Mouse (Mus musculus) erythroid progenitor cell, adult 5-6 weeks (primary cell): ENCODE data around the gene Qdpr. TPM values are rescaled to one million over a fixed set of nuclear protein-coding genes. Genes with fewer than 3 reads are reported as not detected.

Experiments
- ATAC-seq: replicated peaks from 2 replicates; pipeline ENCODE4 v1.8.0; 2016; ENCODE audit warnings: moderate number of reproducible peaks, mild to moderate bottlenecking, moderate TSS enrichment, inconsistent platforms; ENCODE audit not compliant: poor library complexity, low FRiP score, severe bottlenecking
- total RNA-seq, 2 experiments: library from RNA; stranded (forward) in 1 of 2; stranded (reverse) in 1 of 2; fragments of 150-400 nt in 1 of 2; fragments of 186-747, 209-891 nt in 1 of 2; gene quantifications; 2 replicates each; pipeline versions ENCODE4 v1.2.3 to v1.2.4; 2015 to 2017; ENCODE audit warnings: low replicate concordance in 2 of 2

Qdpr gene
- total RNA-seq, 2 experiments from 2014 or later = 3.4 to 6.4 TPM

DNA sequence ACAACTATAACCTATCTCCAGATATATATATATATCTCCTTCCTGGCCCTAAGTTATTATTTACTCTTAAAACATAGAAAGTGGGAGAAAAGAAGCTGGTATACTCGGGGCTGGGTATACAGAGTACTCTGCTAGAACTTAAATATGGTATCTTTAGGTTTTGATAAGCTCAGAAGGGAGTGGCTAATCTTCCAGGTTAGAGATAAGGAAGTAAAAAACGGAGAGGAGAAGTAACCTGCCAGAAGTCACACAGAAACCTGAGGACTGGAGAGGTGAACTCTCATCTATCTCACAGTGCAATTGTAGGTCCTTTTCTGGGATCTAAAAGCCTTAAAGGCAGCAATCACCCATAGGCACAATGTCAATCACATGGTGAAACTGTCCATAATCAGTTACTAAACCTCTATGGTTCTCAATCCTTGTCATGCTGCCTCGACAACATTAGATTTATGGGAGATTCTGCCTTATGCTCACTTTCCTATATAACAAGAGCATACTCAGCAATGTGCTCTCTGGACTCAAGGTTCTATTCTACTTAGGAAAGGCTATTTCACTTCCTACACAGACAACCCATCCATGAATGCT is 32.1 kb downstream of the Qdpr start:
- no peak for ATAC-seq

DNA sequence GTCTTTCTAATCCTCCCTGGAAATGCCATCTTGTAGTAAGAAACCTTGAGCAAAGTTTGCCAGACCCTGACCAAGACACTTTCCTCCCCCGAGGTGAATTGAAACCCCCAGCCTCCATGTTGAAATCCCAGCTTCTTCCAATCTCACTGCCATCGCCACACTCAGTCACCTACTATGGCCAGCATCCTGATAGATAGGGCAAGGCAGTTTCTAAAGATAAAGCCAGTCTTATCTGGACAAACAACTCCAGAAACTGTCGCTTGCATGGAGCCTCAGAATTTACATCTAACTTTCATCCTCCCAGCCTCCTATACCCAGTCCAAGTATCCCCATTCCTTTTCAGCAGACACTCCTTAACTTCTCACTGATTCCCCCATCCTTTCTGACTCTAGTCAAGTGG is 33.6 kb downstream of the Qdpr start:
- no peak for ATAC-seq

DNA sequence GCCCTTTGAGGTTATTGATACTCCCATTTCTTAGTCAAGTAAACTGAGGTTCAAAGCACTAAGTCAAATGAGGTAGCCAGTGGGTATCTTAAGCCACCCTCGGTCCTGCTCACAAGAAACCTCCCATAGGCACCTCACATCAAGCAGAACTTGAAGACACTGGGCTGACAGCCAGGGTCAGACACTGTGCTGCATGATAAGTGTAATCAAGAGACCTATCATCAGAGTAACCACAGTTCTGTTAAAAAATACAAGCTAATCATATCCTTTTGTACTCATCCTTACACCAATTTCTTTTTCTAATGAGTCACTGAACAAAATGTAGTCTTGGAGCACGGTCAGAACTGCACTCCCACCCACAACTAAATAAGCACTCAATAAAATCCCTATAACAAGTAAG is 43.9 kb downstream of the Qdpr start:
- no peak for ATAC-seq

DNA sequence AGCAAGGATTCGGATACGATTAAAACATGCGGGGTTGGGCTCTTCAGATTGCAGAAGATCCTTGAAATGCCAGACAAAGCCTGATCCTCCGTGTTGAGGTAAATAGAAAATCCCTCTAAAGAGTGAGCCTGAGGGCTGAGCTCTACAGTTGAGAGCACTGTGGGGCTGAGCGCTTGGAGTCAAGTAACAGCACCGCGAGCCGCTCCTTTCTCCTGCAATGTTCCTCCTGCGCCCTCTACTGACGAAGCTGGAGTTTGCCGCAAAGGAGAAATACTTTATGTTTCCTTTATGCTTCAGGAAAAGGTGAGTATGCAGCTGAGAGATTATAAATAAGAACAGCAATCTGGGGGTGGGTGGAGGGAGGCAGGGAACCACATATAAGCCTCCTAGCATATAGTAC is 47.4 kb downstream of the Qdpr start:
- ATAC-seq = no peak

DNA sequence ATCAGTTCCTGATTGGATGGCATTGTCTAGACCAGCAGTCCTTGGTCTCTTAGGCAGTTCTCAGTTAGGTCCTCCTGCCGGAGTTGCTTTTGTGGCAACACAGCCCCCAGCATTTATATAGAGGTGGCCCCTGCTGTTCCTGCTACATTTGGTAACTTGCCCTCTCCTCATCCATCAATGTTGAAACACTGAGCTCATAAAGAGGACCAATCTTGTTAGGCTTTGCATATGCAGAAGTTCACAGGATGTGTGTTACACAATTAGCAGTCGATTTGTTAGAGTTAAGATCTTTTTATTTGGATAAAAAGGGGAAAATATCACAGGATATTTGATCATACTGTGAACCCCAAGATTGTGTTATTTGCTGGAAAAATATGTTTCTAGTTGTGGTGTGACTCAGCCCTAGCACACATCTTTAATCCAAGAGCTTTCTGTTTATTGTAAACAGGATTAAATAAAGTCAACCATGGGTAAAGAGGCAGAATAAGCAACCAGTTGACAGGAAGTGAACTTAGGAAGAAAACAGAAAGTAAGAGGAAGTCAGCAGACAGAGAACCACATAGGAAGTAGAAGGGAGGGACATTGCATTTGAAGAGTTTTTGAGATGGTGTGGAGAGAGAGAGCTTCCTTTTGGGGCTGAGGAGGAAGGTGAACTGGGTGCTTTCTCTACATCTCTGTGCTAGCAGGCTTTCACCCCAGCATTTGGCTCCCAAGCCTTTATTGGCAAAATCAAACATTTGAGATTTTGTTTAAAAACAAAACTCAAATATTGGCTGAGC is 65.8 kb downstream of the Qdpr start:
- no peak for ATAC-seq

Other genes starting within 250 kb of the Qdpr start
- gene Clrn2, start 3.5 kb upstream of the Qdpr start, total RNA-seq (2015; ENCODE audit: low replicate concordance) = not detected in 2 replicates
- not detected in 2 replicates for gene Clrn2, start 3.5 kb upstream of the Qdpr start, total RNA-seq (2017; ENCODE audit: low replicate concordance)
- 19.8 and 24.7 TPM in 2 replicates for gene Lap3, start 43.1 kb upstream of the Qdpr start, total RNA-seq (2015; ENCODE audit: low replicate concordance)
- 14.8 and 27.7 TPM in 2 replicates for gene Lap3, start 43.1 kb upstream of the Qdpr start, total RNA-seq (2017; ENCODE audit: low replicate concordance)
- gene Med28, start 70.0 kb upstream of the Qdpr start, total RNA-seq (2015; ENCODE audit: low replicate concordance) = 38.6 and 68.8 TPM in 2 replicates
- 3.4 and 18.1 TPM in 2 replicates for gene Med28, start 70.0 kb upstream of the Qdpr start, total RNA-seq (2017; ENCODE audit: low replicate concordance)
- gene Fam184b, start 189.4 kb upstream of the Qdpr start, total RNA-seq (2015; ENCODE audit: low replicate concordance) = not detected in 2 replicates
- gene Fam184b, start 189.4 kb upstream of the Qdpr start, total RNA-seq (2017; ENCODE audit: low replicate concordance) = not detected in 2 replicates
- gene Ncapg, start 219.7 kb upstream of the Qdpr start, total RNA-seq (2015; ENCODE audit: low replicate concordance) = 382 and 401 TPM in 2 replicates
- 362 and 411 TPM in 2 replicates for gene Ncapg, start 219.7 kb upstream of the Qdpr start, total RNA-seq (2017; ENCODE audit: low replicate concordance)